ENCODE assay signal across 13 mouse cellular contexts in the genomic region with DNA sequence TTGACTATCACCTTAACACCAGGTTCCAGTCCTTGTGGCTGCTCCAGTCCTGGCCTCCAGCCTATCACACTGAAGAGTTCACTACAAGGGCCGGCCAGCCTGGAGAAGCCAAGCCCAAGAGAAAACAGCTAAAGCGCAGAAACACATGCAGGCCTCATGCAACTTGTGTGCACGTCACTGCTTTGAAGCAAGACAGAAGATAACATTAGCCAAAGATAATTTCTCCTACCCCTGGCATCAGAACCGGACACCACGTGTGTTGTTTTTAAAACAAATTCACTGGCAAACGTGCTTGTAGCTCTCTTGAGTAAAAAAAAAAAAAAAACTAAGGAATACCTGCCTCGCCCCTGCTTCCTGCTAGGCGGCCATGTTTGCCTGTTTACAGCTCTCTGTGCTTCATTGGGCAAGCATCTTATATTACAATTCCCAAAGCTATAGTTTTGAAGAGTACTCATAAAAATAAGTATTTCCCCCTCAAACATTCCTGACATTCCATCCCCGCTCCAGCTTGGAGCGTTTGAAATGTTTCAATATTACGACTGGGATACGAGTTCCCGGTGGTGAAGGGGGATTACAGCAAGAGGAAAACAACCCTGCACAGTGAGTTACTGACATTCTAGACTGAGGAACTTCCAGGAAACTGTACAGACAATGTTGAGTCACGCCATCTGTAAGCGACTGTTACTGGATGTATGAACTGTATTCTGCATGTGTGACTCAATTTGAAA. TPM values are rescaled to one million over a fixed set of nuclear protein-coding genes. Genes with fewer than 3 reads are reported as not detected.
DNase-seq lines count a peak whose midpoint lies in the region; ATAC-seq and TF ChIP-seq lines count a peak whose summit lies in the region.
"Had no signal": no experiment of that assay in that cellular context is flagged by ENCODE, and none has a peak within 500 bp of the region (broad histone marks: within the 10 kb centered on the region; RNA-seq: fewer than 3 reads in every experiment).

No protein-coding gene starts in this region.

- peak; percentile 59; the same call in 1 of the 2 replicates for ATAC-seq in heart, postnatal 0 days (ENCODE audit: insufficient read depth, low read depth)
- peak; percentile 54 for ATAC-seq in lung, embryonic 14.5 days (ENCODE audit: insufficient read depth)
- ATAC-seq in hindbrain, embryonic 13.5 days (ENCODE audit: low FRiP score) = no peak
- ATAC-seq in hindbrain, embryonic 14.5 days (ENCODE audit: low FRiP score) = no peak
- ATAC-seq: forebrain, embryonic 16.5 days had no signal

- no peaks in the 10 kb centered on the region for H3K36me3 ChIP-seq in heart, postnatal 0 days (replicated peaks; ENCODE audit: control insufficient read depth, insufficient read depth, low read length)
- no peaks in the 10 kb centered on the region for H3K36me3 ChIP-seq in lung, embryonic 14.5 days (ENCODE audit: insufficient read depth)
- no peaks in the 10 kb centered on the region for H3K36me3 ChIP-seq in hindbrain, embryonic 13.5 days
- H3K36me3 ChIP-seq in hindbrain, embryonic 14.5 days (replicated peaks; ENCODE audit: control insufficient read depth, insufficient read depth) = no peaks in the 10 kb centered on the region
- H3K36me3 ChIP-seq: G1E; hindbrain, embryonic 15.5 days had no signal

- H3K9me3 ChIP-seq in heart, postnatal 0 days (replicated peaks; ENCODE audit: control insufficient read depth, low read length) = no peaks in the 10 kb centered on the region
- no peaks in the 10 kb centered on the region for H3K9me3 ChIP-seq in lung, embryonic 14.5 days (ENCODE audit: low read depth, low read length)
- no peaks in the 10 kb centered on the region for H3K9me3 ChIP-seq in hindbrain, embryonic 13.5 days
- H3K9me3 ChIP-seq in hindbrain, embryonic 14.5 days (ENCODE audit: control insufficient read depth, low read length) = no peaks in the 10 kb centered on the region
- H3K9me3 ChIP-seq: hindbrain, embryonic 15.5 days had no signal

- no peak for TF ChIP-seq CTCF in heart, postnatal 0 days (IDR thresholded peaks at IDR 0.05; ENCODE audit: low read depth)
- TF ChIP-seq CTCF in lung, embryonic 14.5 days (IDR thresholded peaks at IDR 0.05; ENCODE audit: low read depth) = no peak

- H3K9ac ChIP-seq in heart, postnatal 0 days (replicated peaks; ENCODE audit: low read depth, low read length) = no peak overlapping the region
- no peak overlapping the region for H3K9ac ChIP-seq in lung, embryonic 14.5 days
- no peak overlapping the region for H3K9ac ChIP-seq in hindbrain, embryonic 13.5 days
- H3K9ac ChIP-seq in hindbrain, embryonic 14.5 days = no peak overlapping the region
- H3K9ac ChIP-seq: hindbrain, embryonic 15.5 days had no signal

- peak; percentile 54 for DNase-seq in 3T3-L1 (ENCODE audit: low read depth, low spot score)
- DNase-seq in Muller cell, postnatal 12 days (ENCODE audit: inconsistent ontology term) = peak; percentile 5
- DNase-seq in heart, postnatal 0 days (ENCODE audit: low spot score) = peak; percentile 45
- DNase-seq in lung, embryonic 14.5 days = peak; percentile 74
- DNase-seq in thymus, postnatal 0 days (ENCODE audit: low spot score) = no peak
- no peak for DNase-seq in spleen, adult 12 weeks (ENCODE audit: low spot score)
- no peak for DNase-seq in hindbrain, embryonic 14.5 days (ENCODE audit: low spot score)
- DNase-seq: cerebellum, postnatal 36 days had no signal

- 32% methylated on average over 15 of the region's 15 CpGs for WGBS in heart, postnatal 0 days
- WGBS in lung, embryonic 14.5 days = 22% methylated on average over 15 of the region's 15 CpGs
- 76% methylated on average over 15 of the region's 15 CpGs for WGBS in hindbrain, embryonic 13.5 days
- WGBS in hindbrain, embryonic 14.5 days = 77% methylated on average over 15 of the region's 15 CpGs

- no peak overlapping the region for H3K4me3 ChIP-seq in heart, postnatal 0 days (ENCODE audit: low read depth, low read length)
- no peak overlapping the region for H3K4me3 ChIP-seq in lung, embryonic 14.5 days (ENCODE audit: low read depth, low read length)
- H3K4me3 ChIP-seq in hindbrain, embryonic 13.5 days = no peak overlapping the region
- H3K4me3 ChIP-seq in hindbrain, embryonic 14.5 days (replicated peaks; ENCODE audit: low read length) = no peak overlapping the region
- H3K4me3 ChIP-seq: hindbrain, embryonic 15.5 days; megakaryocyte, embryonic 14.5 days had no signal

- peak overlapping the region; percentile 28 for H3K27ac ChIP-seq in heart, postnatal 0 days (ENCODE audit: low read depth)
- peak overlapping the region; percentile 84 for H3K27ac ChIP-seq in lung, embryonic 14.5 days (ENCODE audit: low read depth)
- H3K27ac ChIP-seq in hindbrain, embryonic 13.5 days = no peak overlapping the region
- no peak overlapping the region for H3K27ac ChIP-seq in hindbrain, embryonic 14.5 days
- H3K27ac ChIP-seq: hindbrain, embryonic 15.5 days had no signal

- peaks cover 15% of the 10 kb centered on the region; the same call in 1 of the 2 replicates for H3K4me1 ChIP-seq in heart, postnatal 0 days (ENCODE audit: control insufficient read depth, insufficient read depth)
- H3K4me1 ChIP-seq in lung, embryonic 14.5 days (ENCODE audit: insufficient read depth) = peaks cover 21% of the 10 kb centered on the region
- H3K4me1 ChIP-seq in hindbrain, embryonic 13.5 days (replicated peaks) = no peaks in the 10 kb centered on the region
- no peaks in the 10 kb centered on the region for H3K4me1 ChIP-seq in hindbrain, embryonic 14.5 days (replicated peaks; ENCODE audit: control insufficient read depth, insufficient read depth, low read length)
- H3K4me1 ChIP-seq: hindbrain, embryonic 15.5 days; megakaryocyte, embryonic 14.5 days had no signal

- H3K4me2 ChIP-seq in heart, postnatal 0 days (ENCODE audit: low read depth, low read length) = peak overlapping the region; percentile 2; the same call in 1 of the 2 replicates
- peak overlapping the region; percentile 1; the same call in 1 of the 2 replicates for H3K4me2 ChIP-seq in lung, embryonic 14.5 days
- H3K4me2 ChIP-seq in hindbrain, embryonic 13.5 days = no peak overlapping the region
- no peak overlapping the region for H3K4me2 ChIP-seq in hindbrain, embryonic 14.5 days (replicated peaks)
- H3K4me2 ChIP-seq: hindbrain, embryonic 15.5 days had no signal

- H3K27me3 ChIP-seq in heart, postnatal 0 days (ENCODE audit: control insufficient read depth, insufficient read depth, low read length) = no peaks in the 10 kb centered on the region
- H3K27me3 ChIP-seq in lung, embryonic 14.5 days (ENCODE audit: insufficient read depth, low read length) = no peaks in the 10 kb centered on the region
- H3K27me3 ChIP-seq in hindbrain, embryonic 13.5 days = no peaks in the 10 kb centered on the region
- no peaks in the 10 kb centered on the region for H3K27me3 ChIP-seq in hindbrain, embryonic 14.5 days (ENCODE audit: control insufficient read depth, insufficient read depth, low read length)
- H3K27me3 ChIP-seq: hindbrain, embryonic 15.5 days; megakaryocyte, embryonic 14.5 days had no signal

- TF ChIP-seq EP300 in heart, postnatal 0 days (IDR thresholded peaks at IDR 0.05; ENCODE audit: low read depth) = peak; percentile 18; the same call in 1 of the 2 replicates

RNA-seq across cellular contexts. Expression of a gene that starts 40.2 kb away (rescaled TPM):
- 12.3 and 13.3 TPM in 2 replicates for total RNA-seq in heart, postnatal 0 days (2014; rRNA removed; ENCODE audit: low replicate concordance)
- polyA plus RNA-seq in heart, postnatal 0 days (2015; fragmentation: Nextera tagmentation; extraction: Ambion mirVana) = 11.3 and 12.3 TPM in 2 replicates
- 26.4 and 27.9 TPM in 2 replicates for polyA plus RNA-seq in lung, embryonic 14.5 days (2014; fragmentation: Nextera tagmentation; extraction: Ambion mirVana)
- 2.9 and 3.1 TPM in 2 replicates for polyA plus RNA-seq in thymus, postnatal 0 days (2015; fragmentation: Nextera tagmentation; extraction: Ambion mirVana)
- polyA plus RNA-seq in hindbrain, embryonic 13.5 days (2015; fragmentation: Nextera tagmentation; extraction: Ambion mirVana) = 5.9 TPM in 2 replicates
- polyA plus RNA-seq in hindbrain, embryonic 14.5 days (2014; fragmentation: Nextera tagmentation; extraction: Ambion mirVana) = 5.6 and 6.8 TPM in 2 replicates
- polyA plus RNA-seq: G1E had no signal

Comparison
In these comparisons a context has a peak if more than half of its experiments do, and no peak if none do; other contexts are left out.
1. DNase-seq: peak in 3T3-L1 (single experiment), Muller cell, postnatal 12 days (single experiment), heart, postnatal 0 days (single experiment) and lung, embryonic 14.5 days (single experiment); none in thymus, postnatal 0 days (single experiment), spleen, adult 12 weeks (single experiment) and hindbrain, embryonic 14.5 days (single experiment).
2. ATAC-seq: peak in heart, postnatal 0 days (single experiment) and lung, embryonic 14.5 days (single experiment); none in hindbrain, embryonic 13.5 days (single experiment) and hindbrain, embryonic 14.5 days (single experiment).
3. H3K27ac ChIP-seq: peak in heart, postnatal 0 days (single experiment) and lung, embryonic 14.5 days (single experiment); none in hindbrain, embryonic 13.5 days (single experiment) and hindbrain, embryonic 14.5 days (single experiment).
4. H3K4me2 ChIP-seq: peak in heart, postnatal 0 days (single experiment) and lung, embryonic 14.5 days (single experiment); none in hindbrain, embryonic 13.5 days (single experiment) and hindbrain, embryonic 14.5 days (single experiment).